Mouse (Mus musculus) limb, embryonic 14.5 days (tissue): ENCODE measurements at regions not wholly inside any gene's neighbourhood (a gene's known extent, or its start where the extent isn't known, plus 50 kb on each side); places are given as distances from the start of the nearest gene placed in this dataset.

ENCODE experiments used
- ATAC-seq: fragments of 200-750 bp; cut with Nextera tagmentation; 2 replicates; pipeline ENCODE4 v1.8.0; 2017; ENCODE audit warnings: low read depth, moderate number of reproducible peaks, moderate TSS enrichment; ENCODE audit not compliant: low FRiP score
- DNase-seq: peaks from one replicate; pipeline ENCODE4 v3.0.0-alpha.2; 2015; ENCODE audit warnings: low spot score
- H3K27ac ChIP-seq: fragments of 300-500 bp; sonication (generic); replicated peaks from 2 replicates; pipeline ENCODE4 v1.5.1; 2014; ENCODE audit warnings: low read depth, mild to moderate bottlenecking, low read length, moderate library complexity, mixed read lengths
- H3K27me3 ChIP-seq: fragments of 300-500 bp; sonication (generic); 2 replicates; pipeline ENCODE4 v1.6.1; 2014; ENCODE audit warnings: low read length, mixed read lengths; ENCODE audit not compliant: control insufficient read depth, insufficient read depth
- H3K36me3 ChIP-seq: fragments of 300-500 bp; sonication (generic); 2 replicates; pipeline ENCODE4 v1.6.1; 2014; ENCODE audit warnings: mild to moderate bottlenecking, low read length, moderate library complexity, mixed read lengths; ENCODE audit not compliant: control insufficient read depth, insufficient read depth
- H3K4me1 ChIP-seq: fragments of 300-500 bp; sonication (generic); 2 replicates; pipeline ENCODE4 v1.6.1; 2014; ENCODE audit warnings: antibody characterized with exemption, low read length, mixed read lengths; ENCODE audit not compliant: control insufficient read depth, insufficient read depth
- H3K4me2 ChIP-seq: fragments of 300-500 bp; sonication (generic); replicated peaks from 2 replicates; pipeline ENCODE4 v1.6.1; 2014; ENCODE audit warnings: low read depth, mild to moderate bottlenecking, low read length, moderate library complexity; ENCODE audit not compliant: severe bottlenecking
- H3K4me3 ChIP-seq: fragments of 300-500 bp; sonication (generic); replicated peaks from 2 replicates; pipeline ENCODE4 v1.5.1; 2014; ENCODE audit warnings: low read length
- H3K9ac ChIP-seq: fragments of 300-500 bp; sonication (generic); 2 replicates; pipeline ENCODE4 v1.6.1; 2014; ENCODE audit warnings: mild to moderate bottlenecking, low read depth, low read length, moderate library complexity; ENCODE audit not compliant: severe bottlenecking
- H3K9me3 ChIP-seq: fragments of 300-500 bp; sonication (generic); 2 replicates; pipeline ENCODE4 v1.6.1; 2016; ENCODE audit warnings: low read length; ENCODE audit not compliant: control insufficient read depth
- POLR2A ChIP-seq: fragments of 200-500 bp; IDR thresholded peaks from 2 replicates; pipeline ENCODE4 v1.8.0; 2012; ENCODE audit warnings: inconsistent platforms, mild to moderate bottlenecking, moderate library complexity, borderline replicate concordance; ENCODE audit not compliant: insufficient read depth, insufficient read length; ENCODE audit errors: extremely low read depth
- WGBS: fragments of 180-500 bp; shearing (Covaris S2); extraction: QIAGEN DNeasy Blood & Tissue Kit; methylation state at CpG from one replicate; pipeline ENCODE4 v1.1.7; 2014; 5-methylcytosine and 5-hydroxymethylcytosine counted together

GRCm38 (mm10) chr4:75561792-75562191, 283.7 kb upstream of the Dmac1 start:
- WGBS: 50% methylated on average over 1 of the region's 1 CpGs

DNA sequence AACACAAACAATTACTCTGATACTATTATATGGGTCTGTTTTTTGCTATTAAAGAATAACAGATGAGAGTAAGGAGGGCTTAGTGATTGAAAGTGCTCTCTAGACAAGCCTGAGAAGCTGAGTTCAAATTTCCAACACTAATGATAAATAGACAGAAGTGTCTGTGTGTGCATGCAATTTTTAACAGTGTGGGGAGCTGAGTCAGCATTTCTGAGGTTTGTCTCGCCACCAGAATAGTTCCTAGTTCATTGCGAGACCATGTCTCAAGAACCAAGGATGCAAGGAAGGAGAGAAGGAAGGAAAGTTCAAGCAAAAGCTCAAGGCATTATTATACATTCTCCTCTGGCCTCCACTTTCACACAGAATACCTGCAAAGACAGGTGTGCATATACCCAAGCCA, 259.7 kb upstream of the Dmac1 start:
- Histone ChIP-seq H3K27ac (no peak overlapping the region), H3K27me3 (no peaks in the 10 kb centered on the region), H3K4me2 (no peak overlapping the region), H3K36me3 (no peaks in the 10 kb centered on the region), H3K4me3 (no peak overlapping the region), H3K4me1 (no peaks in the 10 kb centered on the region), H3K9ac (no peak overlapping the region), H3K9me3 (no peaks in the 10 kb centered on the region)
- TF ChIP-seq POLR2A: no peak
- WGBS: 85% methylated on average over 2 of the region's 2 CpGs
- no peak for DNase-seq
- no peak for ATAC-seq

More at GRCm38 (mm10) chr4:75561792-75562191, 283.7 kb upstream of the Dmac1 start:
- Histone ChIP-seq H3K4me1 (no peaks in the 10 kb centered on the region), H3K4me2 (no peak overlapping the region), H3K36me3 (no peaks in the 10 kb centered on the region), H3K27ac (no peak overlapping the region), H3K27me3 (no peaks in the 10 kb centered on the region), H3K4me3 (no peak overlapping the region), H3K9me3 (no peaks in the 10 kb centered on the region), H3K9ac (no peak overlapping the region)
- TF ChIP-seq POLR2A: no peak
- DNase-seq (peak; percentile 56), ATAC-seq (no peak; the same call in 1 of the 2 replicates)

DNA sequence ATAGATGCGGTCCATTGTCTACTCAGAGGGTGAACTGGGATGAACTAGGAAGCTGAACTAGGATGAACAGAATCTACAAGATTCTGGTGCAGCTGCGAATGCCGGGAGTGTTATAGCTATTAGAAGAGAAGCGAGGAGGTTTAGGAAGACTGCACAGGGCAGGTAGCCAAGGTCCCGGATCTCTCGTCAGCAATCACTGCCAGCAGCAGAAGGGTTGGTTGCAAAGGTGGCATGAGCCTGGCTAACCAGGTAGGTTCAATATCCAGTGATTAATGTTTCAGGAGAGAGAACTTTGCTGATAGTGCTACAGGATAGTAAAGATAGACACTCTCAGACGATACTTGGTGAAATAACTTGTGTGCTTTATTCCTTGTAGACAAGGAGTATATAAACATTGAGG, 257.0 kb upstream of the Dmac1 start:
- Histone ChIP-seq H3K4me1 (no peaks in the 10 kb centered on the region), H3K4me3 (no peak overlapping the region), H3K9me3 (no peaks in the 10 kb centered on the region), H3K4me2 (no peak overlapping the region), H3K27ac (no peak overlapping the region), H3K36me3 (no peaks in the 10 kb centered on the region), H3K27me3 (no peaks in the 10 kb centered on the region), H3K9ac (no peak overlapping the region)
- no peak for TF ChIP-seq POLR2A
- ATAC-seq: no peak
- DNase-seq: no peak
- 89% methylated on average over 7 of the region's 7 CpGs for WGBS

DNA sequence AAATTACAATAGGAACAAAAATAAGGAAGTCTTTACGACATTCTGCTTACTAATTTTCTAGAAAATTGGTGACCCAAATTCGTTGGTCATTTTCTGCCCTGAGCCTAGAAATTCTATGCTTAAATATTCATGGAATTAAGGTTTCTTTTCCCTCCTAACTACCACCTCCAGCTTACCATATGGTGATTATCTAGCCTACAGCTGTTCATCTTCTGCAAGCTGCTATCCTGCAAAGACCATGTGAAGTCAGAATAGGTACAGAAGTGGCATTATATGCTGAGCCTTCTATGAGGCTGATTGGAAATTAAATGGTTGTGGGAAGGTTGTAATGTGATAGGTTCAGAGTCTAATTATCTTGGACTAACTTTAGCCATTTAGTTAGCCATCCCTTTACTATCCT, 251.5 kb upstream of the Dmac1 start:
- 82% methylated on average over 2 of the region's 2 CpGs for WGBS
- DNase-seq: no peak
- Histone ChIP-seq H3K27me3 (no peaks in the 10 kb centered on the region), H3K9me3 (no peaks in the 10 kb centered on the region), H3K9ac (no peak overlapping the region), H3K4me1 (no peaks in the 10 kb centered on the region), H3K36me3 (no peaks in the 10 kb centered on the region), H3K4me2 (no peak overlapping the region), H3K27ac (no peak overlapping the region), H3K4me3 (no peak overlapping the region)
- no peak for ATAC-seq
- TF ChIP-seq POLR2A: no peak

GRCm38 (mm10) chr4:75517459-75518158, 239.5 kb upstream of the Dmac1 start:
- ATAC-seq: peak; percentile 53
- Histone ChIP-seq H3K9ac (no peak overlapping the region), H3K9me3 (no peaks in the 10 kb centered on the region), H3K27ac (no peak overlapping the region), H3K36me3 (no peaks in the 10 kb centered on the region), H3K4me1 (no peaks in the 10 kb centered on the region), H3K27me3 (no peaks in the 10 kb centered on the region), H3K4me3 (no peak overlapping the region), H3K4me2 (no peak overlapping the region)
- peak; percentile 40 for DNase-seq
- 64% methylated on average over 3 of the region's 3 CpGs for WGBS
- TF ChIP-seq POLR2A: no peak
